Mouse (Mus musculus) CH12.LX (cell line): Measurements from ENCODE around the gene Pde4d. TPM values are rescaled to one million over a fixed set of nuclear protein-coding genes. Genes with fewer than 3 reads are reported as not detected.

Experiments used
- DNase-seq: peaks from one replicate; pipeline ENCODE4 v3.0.0-alpha.2; 2013; ENCODE audit errors: extremely low read depth
- H3K27ac ChIP-seq: 2 replicates; pipeline ENCODE4 v1.5.1; 2012; ENCODE audit warnings: low read depth, mild to moderate bottlenecking, control low read depth, moderate library complexity; ENCODE audit not compliant: insufficient read depth
- H3K27me3 ChIP-seq: replicated peaks from 2 replicates; pipeline ENCODE3; 2012; ENCODE audit warnings: inconsistent platforms
- H3K36me3 ChIP-seq, 2 experiments: replicated peaks in 1 of 2; 2 replicates each; pipeline versions ENCODE3 to v1.6.1; 2012; ENCODE audit warnings: inconsistent platforms in 1 of 2, low read length in 1 of 2, mild to moderate bottlenecking in 1 of 2, mixed read lengths in 1 of 2, moderate library complexity in 1 of 2; ENCODE audit not compliant: control insufficient read depth in 1 of 2, insufficient read depth in 1 of 2
- H3K4me1 ChIP-seq, 2 experiments: 2 replicates each; pipeline ENCODE4 v1.6.1; 2012; ENCODE audit warnings: inconsistent platforms in 1 of 2, moderate library complexity in 1 of 2; ENCODE audit not compliant: insufficient read depth in 2 of 2, control insufficient read depth in 1 of 2
- H3K4me2 ChIP-seq: 2 replicates; pipeline ENCODE4 v1.6.1; 2012; ENCODE audit warnings: low read depth, mild to moderate bottlenecking, control low read depth; ENCODE audit not compliant: poor library complexity, insufficient read depth, severe bottlenecking
- H3K4me3 ChIP-seq, 3 experiments: fragments of 150-350 bp in 1 of 3; sonication (generic) in 1 of 3; replicated peaks in 1 of 3; 2 replicates each; pipeline versions ENCODE3 to v1.5.1; 2011 to 2012; ENCODE audit warnings: low read depth in 2 of 3, low read length in 2 of 3, mild to moderate bottlenecking in 2 of 3, moderate library complexity in 2 of 3, control low read depth in 1 of 3, improper control_type of control experiment in 1 of 3, inconsistent platforms in 1 of 3, mixed read lengths in 1 of 3; ENCODE audit not compliant: poor library complexity in 1 of 3
- H3K79me2 ChIP-seq: replicated peaks from 2 replicates; pipeline ENCODE4 v1.6.1; 2012; ENCODE audit warnings: mild to moderate bottlenecking, moderate library complexity; ENCODE audit not compliant: control insufficient read depth, poor library complexity, insufficient read depth, severe bottlenecking; ENCODE audit errors: extremely low read depth
- H3K9ac ChIP-seq: 2 replicates; pipeline ENCODE4 v1.6.1; 2012; ENCODE audit warnings: low read depth, mild to moderate bottlenecking, control low read depth, moderate library complexity; ENCODE audit not compliant: insufficient read depth
- H3K9me3 ChIP-seq: replicated peaks from 2 replicates; pipeline ENCODE3; 2012; ENCODE audit warnings: low read length, inconsistent platforms, mixed read lengths
- CHD1 ChIP-seq: IDR thresholded peaks from 2 replicates; pipeline ENCODE4 v1.6.1; 2012; ENCODE audit warnings: low read depth, low read length, improper control_type of control experiment, inconsistent platforms
- CTCF ChIP-seq, 2 experiments: IDR thresholded peaks in 1 of 2; conservative IDR thresholded peaks in 1 of 2; 2 replicates each; pipeline ENCODE4 v1.5.1; 2011 to 2012; ENCODE audit warnings: low read depth in 2 of 2, low read length in 2 of 2, improper control_type of control experiment in 1 of 2, inconsistent platforms in 1 of 2, mild to moderate bottlenecking in 1 of 2, moderate library complexity in 1 of 2
- E2F4 ChIP-seq: IDR thresholded peaks from 2 replicates; pipeline ENCODE4 v1.6.1; 2011; ENCODE audit warnings: low read depth, low read length, improper control_type of control experiment; ENCODE audit not compliant: insufficient replicate concordance
- ELF1 ChIP-seq: IDR thresholded peaks from 2 replicates; pipeline ENCODE4 v1.6.1; 2014; ENCODE audit warnings: low read depth, mild to moderate bottlenecking, inconsistent platforms, low read length, improper control_type of control experiment
- ETS1 ChIP-seq: conservative IDR thresholded peaks from 2 replicates; pipeline ENCODE4 v1.6.1; 2012; ENCODE audit warnings: low read depth, mild to moderate bottlenecking, inconsistent platforms, low read length, improper control_type of control experiment, moderate library complexity
- GABPA ChIP-seq: IDR thresholded peaks from 2 replicates; pipeline ENCODE4 v1.6.1; 2012; ENCODE audit warnings: low read depth, low read length, improper control_type of control experiment, inconsistent platforms; ENCODE audit not compliant: insufficient replicate concordance
- JUND ChIP-seq: conservative IDR thresholded peaks from 2 replicates; pipeline ENCODE4 v1.6.1; 2011; ENCODE audit warnings: low read depth, low read length, improper control_type of control experiment
- MAZ ChIP-seq: IDR thresholded peaks from 2 replicates; pipeline ENCODE4 v1.6.1; 2012; ENCODE audit warnings: low read depth, mild to moderate bottlenecking, inconsistent platforms, low read length, improper control_type of control experiment, moderate library complexity
- MEF2A ChIP-seq: IDR thresholded peaks from 2 replicates; pipeline ENCODE4 v1.6.1; 2014; ENCODE audit warnings: low read depth, mild to moderate bottlenecking, inconsistent platforms, low read length, improper control_type of control experiment, borderline replicate concordance
- MXI1 ChIP-seq: IDR thresholded peaks from 2 replicates; pipeline ENCODE4 v1.6.1; 2011; ENCODE audit warnings: mild to moderate bottlenecking, low read depth, low read length, improper control_type of control experiment
- NELFE ChIP-seq: IDR thresholded peaks from 2 replicates; pipeline ENCODE4 v1.6.1; 2011; ENCODE audit warnings: low read depth, low read length, improper control_type of control experiment
- POLR2A ChIP-seq: IDR thresholded peaks from 2 replicates; pipeline ENCODE4 v1.6.1; 2011; ENCODE audit warnings: low read depth, mild to moderate bottlenecking, improper control_type of control experiment, low read length
- RCOR1 ChIP-seq: conservative IDR thresholded peaks from 2 replicates; pipeline ENCODE4 v1.6.1; 2012; ENCODE audit warnings: low read depth, mild to moderate bottlenecking, inconsistent platforms, low read length, improper control_type of control experiment
- SIN3A ChIP-seq: IDR thresholded peaks from 2 replicates; pipeline ENCODE4 v1.6.1; 2012; ENCODE audit warnings: low read length, improper control_type of control experiment, inconsistent platforms
- TBP ChIP-seq: conservative IDR thresholded peaks from 2 replicates; pipeline ENCODE4 v1.6.1; 2011; ENCODE audit warnings: low read depth, low read length, improper control_type of control experiment
- TCF12 ChIP-seq: IDR thresholded peaks from 2 replicates; pipeline ENCODE4 v1.6.1; 2014; ENCODE audit warnings: low read depth, mild to moderate bottlenecking, inconsistent platforms, low read length, improper control_type of control experiment
- USF1 ChIP-seq: IDR thresholded peaks from 2 replicates; pipeline ENCODE4 v1.6.1; 2014; ENCODE audit warnings: low read depth, mild to moderate bottlenecking, inconsistent platforms, low read length, improper control_type of control experiment
- ZKSCAN1 ChIP-seq: IDR thresholded peaks from 2 replicates; pipeline ENCODE4 v1.6.1; 2012; ENCODE audit warnings: low read depth, inconsistent platforms, low read length, improper control_type of control experiment, borderline replicate concordance
- ZMIZ1 ChIP-seq: IDR thresholded peaks from 2 replicates; pipeline ENCODE4 v1.6.1; 2012; ENCODE audit warnings: low read depth, mild to moderate bottlenecking, inconsistent platforms, low read length, improper control_type of control experiment
- ZNF384 ChIP-seq: IDR thresholded peaks from 2 replicates; pipeline ENCODE4 v1.6.1; 2012; ENCODE audit warnings: low read depth, low read length, improper control_type of control experiment, inconsistent platforms
- dilution Hi-C: fragments of 300-500 bp; cut with MboI; formaldehyde crosslinking; loops from 2 replicates; pipeline ENCODE4 v1.14.3; 2020; ENCODE audit warnings: low sequenced_read_pairs; ENCODE audit not compliant: extremely low pct_unique_long_range_greater_than_20kb, extremely low pct_ligation_motif_present
- in situ Hi-C: fragments of 300-500 bp; cut with MboI; formaldehyde crosslinking; loops from 3 replicates; pipeline ENCODE4 v1.14.3; 2019; ENCODE audit warnings: low sequenced_read_pairs, low pct_ligation_motif_present, low pct_unique_long_range_greater_than_20kb, mixed read lengths
- polyA plus RNA-seq: library from polyadenylated mRNA; unstranded; fragments of >175 nt; gene quantifications from 2 replicates; pipeline ENCODE4 v1.2.1, GENCODE M21; 2012; ENCODE audit warnings: low read depth; ENCODE audit not compliant: insufficient read length
- total RNA-seq, 2 experiments: library from RNA; depleted of rRNA; stranded (reverse); fragments of 300-350 nt in 1 of 2; fragments of >200 nt in 1 of 2; gene quantifications; 2 replicates each; pipeline ENCODE4 v1.2.3; 2012 to 2014

Gene Pde4d
- total and polyA plus RNA-seq, 3 experiments = not detected

DNA sequence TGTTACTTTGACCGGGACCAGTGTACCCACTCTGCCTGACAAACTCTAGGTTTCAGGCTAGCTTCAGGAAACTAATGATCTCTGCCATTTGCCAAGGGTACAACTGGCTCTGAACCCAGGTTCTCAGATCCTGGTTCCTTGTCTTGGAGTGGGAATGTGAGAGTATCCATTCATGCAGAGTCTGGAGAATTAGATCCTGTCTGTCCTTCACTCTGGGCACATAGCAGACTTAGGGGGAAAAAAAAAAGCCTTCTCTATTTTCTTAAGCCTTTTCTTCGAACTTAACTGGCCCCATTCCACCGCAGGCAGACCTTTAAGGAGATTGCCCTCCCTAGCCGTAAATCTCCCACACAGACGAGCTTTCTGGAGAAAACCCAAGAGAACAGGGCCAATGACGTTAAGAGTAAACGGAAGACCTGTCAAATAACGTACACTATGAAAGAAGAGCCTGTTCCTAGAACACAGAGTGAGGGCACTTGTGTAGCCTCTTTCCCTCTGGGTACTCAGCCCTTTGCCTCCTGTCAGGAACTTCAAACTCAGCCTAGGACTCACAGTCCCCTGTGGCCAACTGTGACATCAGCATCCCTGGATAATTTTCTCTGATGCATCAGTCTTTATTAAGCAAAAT lies 1302.6 kb downstream of the Pde4d start:
- in situ Hi-C loops = no loop called here
- no peak for TF ChIP-seq ZKSCAN1
- no peak for DNase-seq

DNA sequence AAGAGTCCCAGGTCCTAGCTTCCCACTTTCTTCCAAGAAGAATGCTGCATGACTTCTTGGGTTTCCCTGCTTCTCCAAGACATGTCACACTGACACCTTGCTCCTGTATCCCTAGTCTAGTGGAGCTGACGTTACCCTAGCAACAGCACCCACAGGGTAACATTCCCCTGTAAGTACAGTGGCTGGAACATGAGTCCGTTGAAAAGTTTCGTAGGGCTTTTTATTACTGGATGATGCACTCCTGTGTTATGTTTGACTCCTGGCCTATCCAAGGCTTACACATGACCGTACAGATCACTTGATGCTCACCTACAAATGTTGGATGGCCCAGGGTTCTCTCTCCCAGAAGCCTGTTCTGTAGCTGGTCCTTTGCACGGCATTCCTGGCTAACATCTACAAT lies 1307.1 kb downstream of the Pde4d start:
- DNase-seq = no peak
- no peak overlapping the region for H3K4me2 ChIP-seq
- H3K9ac ChIP-seq = no peak overlapping the region
- dilution Hi-C loops (no loop called here), in situ Hi-C loops (no loop called here)
- H3K4me3 ChIP-seq = no peak overlapping the region
- no peaks in the 10 kb centered on the region for H3K4me1 ChIP-seq
- H3K27ac ChIP-seq = no peak overlapping the region
- peaks cover 57% of the 10 kb centered on the region for H3K9me3 ChIP-seq
- TF ChIP-seq ELF1 (no peak), POLR2A (no peak), TBP (no peak), MXI1 (no peak), USF1 (no peak), MAZ (no peak), ZMIZ1 (no peak), JUND (no peak), NELFE (no peak), ZNF384 (no peak), ETS1 (no peak), E2F4 (no peak), SIN3A (no peak), GABPA (no peak), CHD1 (no peak), CTCF (conservative IDR thresholded peaks at IDR 0.05 in 1 of 2, IDR thresholded peaks at IDR 0.05 in 1 of 2; ENCODE audit: low read depth in 2 of 2, low read length in 2 of 2) (no peak), TCF12 (no peak), RCOR1 (no peak), MEF2A (no peak)
- H3K36me3 ChIP-seq = no peaks in the 10 kb centered on the region
- no peaks in the 10 kb centered on the region for H3K27me3 ChIP-seq
- no peaks in the 10 kb centered on the region for H3K79me2 ChIP-seq

More for the DNA sequence above, 1302.6 kb downstream of the Pde4d start:
- Histone ChIP-seq H3K27me3 (no peaks in the 10 kb centered on the region), H3K79me2 (no peaks in the 10 kb centered on the region), H3K4me2 (no peak overlapping the region), H3K27ac (no peak overlapping the region), H3K9ac (no peak overlapping the region), H3K36me3 (no peaks in the 10 kb centered on the region), H3K9me3 (peaks cover 64% of the 10 kb centered on the region), H3K4me1 (no peaks in the 10 kb centered on the region), H3K4me3 (no peak overlapping the region)
- dilution Hi-C loops = no loop called here
